Mouse (Mus musculus) stomach, postnatal 0 days (tissue): ENCODE measurements around the gene Cdhr3. TPM values are rescaled to one million over a fixed set of nuclear protein-coding genes. Genes with fewer than 3 reads are reported as not detected.
A peak's percentile ranks its signal among the peaks of the same experiment; 100 is the strongest.

Experiments used
- ATAC-seq: fragments of 200-750 bp; cut with Nextera tagmentation; 2 replicates; pipeline ENCODE4 v1.8.0; 2017; ENCODE audit not compliant: low FRiP score, low TSS enrichment
- DNase-seq: peaks from one replicate; pipeline ENCODE4 v3.0.0-alpha.2; 2016; ENCODE audit warnings: low spot score
- H3K27ac ChIP-seq: fragments of 300-500 bp; sonication (generic); replicated peaks from 2 replicates; pipeline ENCODE4 v1.5.1; 2014; ENCODE audit warnings: mild to moderate bottlenecking, control low read depth
- H3K27me3 ChIP-seq: fragments of 300-500 bp; sonication (generic); 2 replicates; pipeline ENCODE4 v1.6.1; 2014; ENCODE audit warnings: low read length; ENCODE audit not compliant: control insufficient read depth, insufficient read depth
- H3K36me3 ChIP-seq: fragments of 300-500 bp; sonication (generic); 2 replicates; pipeline ENCODE4 v1.6.1; 2014; ENCODE audit warnings: low read length, mixed read lengths; ENCODE audit not compliant: control insufficient read depth, insufficient read depth
- H3K4me1 ChIP-seq: fragments of 300-500 bp; sonication (generic); replicated peaks from 2 replicates; pipeline ENCODE4 v1.6.1; 2014; ENCODE audit warnings: antibody characterized with exemption; ENCODE audit not compliant: control insufficient read depth, insufficient read depth
- H3K4me2 ChIP-seq: fragments of 300-500 bp; sonication (generic); replicated peaks from 2 replicates; pipeline ENCODE4 v1.6.1; 2014; ENCODE audit warnings: low read depth, mild to moderate bottlenecking, control low read depth, moderate library complexity
- H3K4me3 ChIP-seq: fragments of 300-500 bp; sonication (generic); 2 replicates; pipeline ENCODE4 v1.5.1; 2014; ENCODE audit warnings: low read depth, low read length, control low read depth
- H3K9ac ChIP-seq: fragments of 300-500 bp; sonication (generic); 2 replicates; pipeline ENCODE4 v1.6.1; 2014; ENCODE audit warnings: mild to moderate bottlenecking, low read length, control low read depth, mixed read lengths
- H3K9me3 ChIP-seq: fragments of 300-500 bp; sonication (generic); 2 replicates; pipeline ENCODE4 v1.6.1; 2016; ENCODE audit warnings: low read length; ENCODE audit not compliant: control insufficient read depth
- CTCF ChIP-seq: IDR thresholded peaks from 2 replicates; pipeline ENCODE4 v1.5.1; 2016; ENCODE audit warnings: antibody characterized with exemption, low read depth, mild to moderate bottlenecking, moderate library complexity
- EP300 ChIP-seq: optimal IDR thresholded peaks from 2 replicates; pipeline ENCODE3; 2016; ENCODE audit warnings: antibody characterized with exemption
- WGBS: fragments of 180-500 bp; shearing (Covaris S2); extraction: QIAGEN DNeasy Blood & Tissue Kit; methylation state at CpG from one replicate; pipeline ENCODE4 v1.1.7; 2014; 5-methylcytosine and 5-hydroxymethylcytosine counted together
- polyA plus RNA-seq: library from polyadenylated mRNA; unstranded; fragments of >200 nt; fragmentation: Nextera tagmentation; extraction: Ambion mirVana; gene quantifications from 2 replicates; pipeline ENCODE4 v1.2.1, GENCODE M21; 2015

The Cdhr3 gene
- polyA plus RNA-seq, 1 experiment from 2014 or later = 0.05 TPM

DNA sequence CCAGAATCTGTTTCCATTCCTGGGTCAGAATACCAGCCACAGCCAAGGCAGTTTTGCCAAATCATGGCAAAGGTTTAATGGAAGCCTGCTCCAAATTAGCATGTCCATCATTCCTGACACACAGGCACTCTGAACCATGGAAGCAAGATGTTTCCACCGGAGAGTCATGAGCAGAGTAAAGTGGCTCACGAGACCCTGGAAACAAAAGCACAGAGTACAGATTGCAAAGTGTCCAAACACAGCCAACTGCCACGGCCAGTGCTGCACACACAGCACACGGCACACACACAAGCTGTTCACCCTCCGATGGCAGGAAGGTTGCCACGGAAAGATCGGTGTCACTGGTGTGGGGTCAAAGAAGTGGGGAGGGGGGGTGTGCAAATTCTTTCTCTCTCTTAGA is 36.0 kb upstream of the Cdhr3 start:
- ATAC-seq (no peak), DNase-seq (no peak)
- no peak overlapping the region for H3K9ac ChIP-seq
- 45% methylated on average over 7 of the region's 7 CpGs for WGBS
- no peaks in the 10 kb centered on the region for H3K9me3 ChIP-seq
- no peak for TF ChIP-seq EP300
- TF ChIP-seq CTCF = no peak
- H3K4me2 ChIP-seq = no peak overlapping the region
- H3K27me3 ChIP-seq = no peaks in the 10 kb centered on the region
- no peaks in the 10 kb centered on the region for H3K4me1 ChIP-seq
- H3K36me3 ChIP-seq = no peaks in the 10 kb centered on the region
- H3K27ac ChIP-seq = no peak overlapping the region
- H3K4me3 ChIP-seq = no peak overlapping the region

DNA sequence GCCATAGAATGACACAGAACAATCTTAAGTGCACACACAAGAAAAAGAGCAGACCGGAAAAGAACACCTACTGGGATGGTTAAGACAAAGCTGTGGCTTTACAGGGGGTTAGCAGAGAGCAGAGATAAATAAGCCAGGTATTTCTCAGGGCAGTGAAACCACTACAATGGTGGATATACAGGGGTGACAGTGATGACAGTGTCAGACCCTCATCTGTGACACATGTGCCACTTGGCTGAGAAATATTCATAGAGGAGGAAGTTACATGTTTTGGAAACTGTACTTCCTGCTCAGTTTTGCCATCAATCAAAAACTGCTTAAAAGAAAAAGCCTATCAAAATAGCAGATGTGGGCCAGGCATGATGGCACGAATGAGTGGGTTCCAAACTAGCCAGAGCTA is 35.4 kb upstream of the Cdhr3 start:
- Histone ChIP-seq H3K27ac (no peak overlapping the region), H3K36me3 (no peaks in the 10 kb centered on the region), H3K4me1 (no peaks in the 10 kb centered on the region), H3K27me3 (no peaks in the 10 kb centered on the region), H3K9me3 (no peaks in the 10 kb centered on the region), H3K4me2 (no peak overlapping the region), H3K9ac (no peak overlapping the region), H3K4me3 (no peak overlapping the region)
- 79% methylated on average over 2 of the region's 2 CpGs for WGBS
- ATAC-seq (no peak), DNase-seq (no peak)
- TF ChIP-seq CTCF = no peak
- no peak for TF ChIP-seq EP300

DNA sequence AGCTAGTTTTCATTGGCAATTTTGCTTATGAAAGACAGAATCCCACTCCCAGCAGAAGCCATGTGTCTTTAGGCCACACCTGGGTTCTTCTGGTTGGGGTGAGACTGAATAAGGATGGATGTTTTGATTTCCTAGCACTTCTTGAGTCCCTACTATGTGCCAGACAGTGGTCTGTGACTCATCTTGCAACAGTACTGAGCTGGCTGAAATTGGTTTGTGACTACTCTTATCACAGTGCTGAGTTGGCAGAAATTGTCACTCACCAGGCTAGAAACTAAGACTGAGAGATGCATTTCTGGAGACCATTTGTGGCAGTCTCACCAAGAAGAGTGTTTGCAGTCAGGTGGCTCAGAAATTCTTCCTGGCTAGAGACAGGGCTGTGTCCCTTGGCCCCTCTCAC is 33.6 kb upstream of the Cdhr3 start:
- Histone ChIP-seq H3K4me1 (no peaks in the 10 kb centered on the region), H3K9me3 (no peaks in the 10 kb centered on the region), H3K27ac (no peak overlapping the region), H3K9ac (no peak overlapping the region), H3K36me3 (no peaks in the 10 kb centered on the region), H3K4me2 (no peak overlapping the region), H3K4me3 (no peak overlapping the region), H3K27me3 (no peaks in the 10 kb centered on the region)
- no peak for TF ChIP-seq CTCF
- TF ChIP-seq EP300 = no peak
- DNase-seq = no peak
- ATAC-seq = no peak

DNA sequence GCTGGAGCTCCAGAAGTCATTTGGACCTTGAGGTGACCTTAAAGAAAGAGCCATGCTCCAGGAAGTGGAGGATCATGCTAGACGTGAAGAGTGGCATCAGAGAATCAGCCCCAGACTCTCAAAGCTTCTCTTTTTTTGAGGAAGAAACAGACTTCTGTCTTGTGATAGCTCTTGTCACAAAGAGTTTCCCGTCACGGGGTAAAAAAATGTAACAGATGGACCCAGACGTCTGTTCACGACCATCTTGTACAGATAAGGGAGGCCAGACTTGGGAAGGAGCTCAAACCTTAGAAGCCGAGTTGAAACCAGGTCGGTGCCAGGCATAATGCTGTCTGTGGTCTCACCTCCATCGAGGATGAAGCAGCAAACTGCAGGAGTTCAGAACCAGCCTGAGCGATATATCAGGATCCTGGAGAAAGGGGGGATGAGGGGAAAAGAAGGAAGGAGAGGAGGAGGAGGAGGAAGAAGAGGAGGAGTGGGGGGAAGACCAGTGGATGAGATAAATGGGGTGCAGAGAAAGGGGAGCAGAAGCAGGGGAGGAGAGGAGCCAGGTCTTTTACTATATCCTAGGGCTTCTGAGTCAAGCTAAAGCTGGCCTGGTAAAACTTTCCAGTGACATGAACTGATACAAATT is 33.0 kb upstream of the Cdhr3 start:
- H3K27me3 ChIP-seq = no peaks in the 10 kb centered on the region
- H3K4me1 ChIP-seq = no peaks in the 10 kb centered on the region
- TF ChIP-seq CTCF (no peak), EP300 (no peak)
- DNase-seq (no peak), ATAC-seq (no peak)
- H3K9ac ChIP-seq = no peak overlapping the region
- WGBS = 73% methylated on average over 9 of the region's 9 CpGs
- H3K36me3 ChIP-seq = no peaks in the 10 kb centered on the region
- H3K4me3 ChIP-seq = no peak overlapping the region
- H3K27ac ChIP-seq = no peak overlapping the region
- H3K9me3 ChIP-seq = no peaks in the 10 kb centered on the region
- H3K4me2 ChIP-seq = no peak overlapping the region

DNA sequence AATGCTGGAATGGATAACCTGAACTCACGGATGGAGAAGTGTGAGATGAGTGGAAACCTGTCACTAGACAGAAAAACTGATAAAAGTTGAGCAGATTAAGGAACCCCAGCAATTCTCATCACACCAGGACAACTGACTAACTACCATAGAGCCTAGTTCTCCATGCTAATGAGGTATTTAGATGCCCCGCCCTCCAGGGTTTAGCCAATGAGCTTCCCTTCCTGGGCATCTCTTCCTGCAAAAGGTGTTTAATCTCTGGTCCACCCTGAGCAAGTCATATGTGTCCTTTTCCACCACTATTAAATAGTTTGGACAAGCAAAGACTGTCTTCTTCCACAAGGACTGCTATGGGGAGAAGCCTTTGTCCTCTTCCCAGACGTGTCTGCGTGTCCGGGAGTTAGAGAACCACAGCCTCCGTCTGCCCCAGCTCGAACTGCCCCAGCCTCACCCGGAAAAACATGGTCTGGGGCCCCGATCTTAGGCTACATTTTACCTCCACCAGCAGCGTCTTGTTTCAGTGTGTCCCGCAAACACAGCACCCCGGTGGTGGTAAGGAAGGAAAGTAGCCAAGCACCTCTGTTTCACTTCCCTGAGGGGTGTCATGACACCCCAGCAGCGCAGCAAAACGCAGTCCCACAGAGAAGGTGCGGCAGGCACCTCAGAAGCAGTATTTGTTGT is 26.1 kb upstream of the Cdhr3 start:
- DNase-seq (peak; percentile 25), ATAC-seq (no peak)
- Histone ChIP-seq H3K9me3 (no peaks in the 10 kb centered on the region), H3K36me3 (no peaks in the 10 kb centered on the region), H3K27ac (no peak overlapping the region), H3K4me1 (no peaks in the 10 kb centered on the region), H3K4me2 (peak overlapping the region; percentile 27), H3K4me3 (peak overlapping the region; percentile 17; the same call in 1 of the 2 replicates), H3K27me3 (no peaks in the 10 kb centered on the region), H3K9ac (no peak overlapping the region)
- WGBS = 37% methylated on average over 15 of the region's 15 CpGs
- TF ChIP-seq CTCF (no peak), EP300 (no peak)

DNA sequence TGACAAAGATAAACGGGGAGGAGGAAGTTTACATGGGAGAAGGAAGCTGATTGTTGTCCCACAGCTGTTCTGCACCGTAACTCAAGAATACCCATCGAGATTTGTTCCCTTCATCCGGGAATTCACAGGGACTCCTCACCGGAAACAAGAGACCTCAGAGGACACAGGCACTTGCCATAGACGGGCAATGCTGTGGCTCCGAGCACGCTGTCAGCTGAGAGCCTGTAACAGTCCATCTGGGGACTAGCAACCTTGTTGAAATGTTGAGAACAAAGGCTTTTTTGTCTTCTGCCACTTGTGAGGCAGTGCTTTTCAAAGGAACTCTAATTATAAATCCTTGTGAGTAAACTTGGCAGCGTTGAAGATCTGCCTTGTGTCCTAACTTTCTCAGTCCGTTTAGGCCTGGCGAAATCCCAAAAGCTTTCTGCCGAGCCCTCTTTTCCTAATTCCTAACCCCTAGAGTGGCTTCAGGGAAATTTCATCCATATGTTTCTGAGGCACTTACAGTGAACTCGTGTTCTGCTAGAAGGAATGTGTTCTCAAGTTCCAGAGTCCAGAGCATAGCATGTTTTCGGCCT is 18.3 kb upstream of the Cdhr3 start:
- Histone ChIP-seq H3K9ac (no peak overlapping the region), H3K27ac (peak overlapping the region; percentile 80), H3K27me3 (no peaks in the 10 kb centered on the region), H3K4me1 (0 out of 2 replicates have a peak, but pooled peaks cover 2% of the 10 kb centered on the region), H3K9me3 (no peaks in the 10 kb centered on the region), H3K4me2 (peak overlapping the region; percentile 29; the same call in 1 of the 2 replicates), H3K36me3 (no peaks in the 10 kb centered on the region), H3K4me3 (no peak overlapping the region)
- DNase-seq (peak; percentile 27), ATAC-seq (peak; percentile 57; the same call in 1 of the 2 replicates)
- TF ChIP-seq EP300 = no peak
- TF ChIP-seq CTCF = no peak
- 20% methylated on average over 14 of the region's 14 CpGs for WGBS
